Mouse (Mus musculus) megakaryocyte, adult 5-6 weeks (primary cell): ENCODE results near the gene Syngr2. TPM values are rescaled to one million over a fixed set of nuclear protein-coding genes. Genes with fewer than 3 reads are reported as not detected.

ENCODE experiments used
- ATAC-seq: 2 replicates; pipeline ENCODE4 v1.8.0; 2016; ENCODE audit warnings: mild to moderate bottlenecking, inconsistent platforms; ENCODE audit not compliant: poor library complexity, severe bottlenecking
- total RNA-seq, 2 experiments: library from RNA; stranded (forward) in 1 of 2; stranded (reverse) in 1 of 2; fragments of 153-499, 151-499 nt in 1 of 2; fragments of 221-1000, 200-1000 nt in 1 of 2; gene quantifications; 2 replicates each; pipeline versions ENCODE4 v1.2.3 to v1.2.4; 2015 to 2017

Syngr2 gene
- total RNA-seq, 2 experiments from 2014 or later: 176 to 225 TPM

GRCm38 (mm10) chr11:117860601-117861000, 51.1 kb downstream of the Syngr2 start, which contains the start of gene Tmem235:
Gene Tmem235 (plus strand): TSS chr11:117860752.
- no peak for ATAC-seq

GRCm38 (mm10) chr11:117863174-117863856, 53.8 kb downstream of the Syngr2 start:
- ATAC-seq: no peak

Other genes starting within 250 kb of the Syngr2 start
- 16.3 and 19.1 TPM in 2 replicates for gene Tnrc6c, start 155.4 kb upstream of the Syngr2 start, total RNA-seq (2015)
- 17.9 and 20.4 TPM in 2 replicates for gene Tnrc6c, start 155.4 kb upstream of the Syngr2 start, total RNA-seq (2017)
- 8.6 and 11.7 TPM in 2 replicates for gene Tmc8, start 27.6 kb upstream of the Syngr2 start, total RNA-seq (2015)
- 4.3 and 7.4 TPM in 2 replicates for gene Tmc8, start 27.6 kb upstream of the Syngr2 start, total RNA-seq (2017)
- gene Tmc6, start 27.5 kb upstream of the Syngr2 start, total RNA-seq (2015): 74.3 and 79.6 TPM in 2 replicates
- gene Tmc6, start 27.5 kb upstream of the Syngr2 start, total RNA-seq (2017): 17.4 and 18.5 TPM in 2 replicates
- 0.60 TPM in 1 of 2 replicates, not detected in the other for gene 6030468B19Rik, start 12.0 kb upstream of the Syngr2 start, total RNA-seq (2015)
- 0.53 TPM in 1 of 2 replicates, not detected in the other for gene 6030468B19Rik, start 12.0 kb upstream of the Syngr2 start, total RNA-seq (2017)
- gene Gm20708, start within 50 bp of the Syngr2 start, total RNA-seq (2015): 1.1 and 2.2 TPM in 2 replicates
- 1.1 TPM in 1 of 2 replicates, not detected in the other for gene Gm20708, start within 50 bp of the Syngr2 start, total RNA-seq (2017)
- gene Afmid, start 16.3 kb downstream of the Syngr2 start, total RNA-seq (2015): 2.4 and 3.0 TPM in 2 replicates
- 2.8 and 4.7 TPM in 2 replicates for gene Afmid, start 16.3 kb downstream of the Syngr2 start, total RNA-seq (2017)
- gene Tk1, start 16.4 kb downstream of the Syngr2 start, total RNA-seq (2015): 126 and 127 TPM in 2 replicates
- 60.0 and 73.7 TPM in 2 replicates for gene Tk1, start 16.4 kb downstream of the Syngr2 start, total RNA-seq (2017)
- 220 and 258 TPM in 2 replicates for gene Birc5, start 39.6 kb downstream of the Syngr2 start, total RNA-seq (2015)
- 232 and 240 TPM in 2 replicates for gene Birc5, start 39.6 kb downstream of the Syngr2 start, total RNA-seq (2017)
- not detected in 2 replicates for gene Tmem235, start 51.1 kb downstream of the Syngr2 start, total RNA-seq (2015)
- not detected in 2 replicates for gene Tmem235, start 51.1 kb downstream of the Syngr2 start, total RNA-seq (2017)
- 1.4 and 1.8 TPM in 2 replicates for gene Tha1, start 63.8 kb downstream of the Syngr2 start, total RNA-seq (2015)
- gene Tha1, start 63.8 kb downstream of the Syngr2 start, total RNA-seq (2017): 0.89 and 1.1 TPM in 2 replicates
- gene Socs3, start 160.4 kb downstream of the Syngr2 start, total RNA-seq (2015): 2.0 and 3.1 TPM in 2 replicates
- 3.2 and 5.1 TPM in 2 replicates for gene Socs3, start 160.4 kb downstream of the Syngr2 start, total RNA-seq (2017)
- 18.7 and 22.4 TPM in 2 replicates for gene Pgs1, start 176.6 kb downstream of the Syngr2 start, total RNA-seq (2015)
- 26.7 and 27.2 TPM in 2 replicates for gene Pgs1, start 176.6 kb downstream of the Syngr2 start, total RNA-seq (2017)